Mouse (Mus musculus) limb, embryonic 15.5 days (tissue): ENCODE measurements around the gene Slfn14. TPM values are rescaled to one million over a fixed set of nuclear protein-coding genes. Genes with fewer than 3 reads are reported as not detected.
A peak's percentile ranks its signal among the peaks of the same experiment; 100 is the strongest.
"Not testable (repeated sequence)": the region's sequence is repeated elsewhere in the genome, so short reads cannot be mapped to it uniquely, and the experiment has no call there.

Experiments used
- ATAC-seq: fragments of 200-750 bp; cut with Nextera tagmentation; 2 replicates; pipeline ENCODE4 v1.8.0; 2017; ENCODE audit warnings: low read depth, moderate TSS enrichment; ENCODE audit not compliant: insufficient number of reproducible peaks, low FRiP score, low TSS enrichment
- H3K27ac ChIP-seq: fragments of 300-500 bp; sonication (generic); 2 replicates; pipeline ENCODE4 v1.5.1; 2015; ENCODE audit warnings: moderate library complexity, mild to moderate bottlenecking, inconsistent platforms
- H3K27me3 ChIP-seq: fragments of 300-500 bp; sonication (generic); 2 replicates; pipeline ENCODE4 v1.6.1; 2015; ENCODE audit warnings: inconsistent platforms
- H3K36me3 ChIP-seq: fragments of 300-500 bp; sonication (generic); 2 replicates; pipeline ENCODE4 v1.6.1; 2015; ENCODE audit warnings: inconsistent platforms
- H3K4me1 ChIP-seq: fragments of 300-500 bp; sonication (generic); 2 replicates; pipeline ENCODE4 v1.6.1; 2015; ENCODE audit warnings: inconsistent platforms
- H3K4me2 ChIP-seq: fragments of 300-500 bp; sonication (generic); 2 replicates; pipeline ENCODE4 v1.6.1; 2015; ENCODE audit warnings: mild to moderate bottlenecking, inconsistent platforms
- H3K4me3 ChIP-seq: fragments of 300-500 bp; sonication (generic); 2 replicates; pipeline ENCODE4 v1.5.1; 2015; ENCODE audit warnings: mild to moderate bottlenecking, inconsistent platforms
- H3K9ac ChIP-seq: fragments of 300-500 bp; sonication (generic); 2 replicates; pipeline ENCODE4 v1.6.1; 2015; ENCODE audit warnings: inconsistent platforms
- H3K9me3 ChIP-seq: fragments of 300-500 bp; sonication (generic); 2 replicates; pipeline ENCODE4 v1.6.1; 2016; ENCODE audit warnings: inconsistent platforms
- WGBS: fragments of 180-500 bp; shearing (Covaris S2); methylation state at CpG from one replicate; pipeline ENCODE4 v1.1.7; 2015; 5-methylcytosine and 5-hydroxymethylcytosine counted together
- polyA plus RNA-seq: library from polyadenylated mRNA; unstranded; fragments of >200 nt; fragmentation: Nextera tagmentation; extraction: Ambion mirVana; gene quantifications from 2 replicates; pipeline ENCODE4 v1.2.1, GENCODE M21; 2015

The Slfn14 gene
- polyA plus RNA-seq, result 0.10 and 0.18 TPM in 2 replicates

DNA sequence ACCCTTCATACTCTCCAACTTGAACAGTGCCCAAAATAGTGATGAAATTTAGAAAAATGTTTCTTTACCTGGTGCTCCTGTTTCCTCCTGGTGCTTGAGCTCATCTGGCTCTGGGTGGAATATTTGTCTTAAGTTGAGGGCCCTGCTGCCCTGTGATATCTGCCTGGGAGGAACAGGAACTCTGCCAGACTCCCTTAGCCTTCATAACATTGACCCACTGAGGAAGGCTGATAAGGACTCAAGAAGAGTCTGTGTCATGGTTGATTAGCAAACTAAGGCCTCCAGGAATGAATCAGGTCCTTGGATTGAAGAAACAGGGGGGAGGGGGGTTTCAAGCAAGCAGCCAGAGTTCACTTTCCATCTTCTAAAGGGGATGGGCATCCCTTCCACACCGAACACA is at the start of gene Slfn14:
Slfn14 (minus strand) TSS at position 161 of the 400 bp plus-strand sequence.
- H3K4me3 ChIP-seq, result no peak within 1 kb of the TSS
- no peak within 1 kb of the TSS for H3K27ac ChIP-seq
- WGBS, result 59% methylated on average over 1 of the region's 1 CpGs
- no peak for ATAC-seq
- no peaks in the 10 kb centered on the region for H3K9me3 ChIP-seq
- peaks cover 4% of the 10 kb centered on the region; the same call in 1 of the 2 replicates for H3K4me1 ChIP-seq
- H3K9ac ChIP-seq, result no peak within 1 kb of the TSS
- H3K4me2 ChIP-seq, result no peak within 1 kb of the TSS
- no peaks in the 10 kb centered on the region for H3K27me3 ChIP-seq
- no peaks in the 10 kb centered on the region for H3K36me3 ChIP-seq

DNA sequence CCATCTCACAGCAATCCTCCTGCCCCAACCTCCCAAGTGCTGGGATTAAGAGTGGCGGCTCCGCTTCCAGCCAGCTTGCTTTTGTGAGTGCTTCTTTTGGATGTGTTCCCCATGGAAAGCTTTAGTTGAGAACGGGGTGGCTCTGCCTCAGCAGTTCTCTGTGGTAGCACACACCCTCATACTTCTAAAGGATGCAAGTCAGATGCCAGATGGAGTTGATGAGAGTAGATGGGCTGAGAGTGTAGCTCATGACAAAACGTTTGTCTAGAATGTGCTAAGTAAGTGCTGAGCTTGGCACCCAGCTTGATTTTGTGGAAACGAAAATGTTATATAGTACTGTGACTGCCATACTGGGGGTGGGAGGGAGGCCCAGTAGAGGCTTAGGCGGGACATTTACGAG is 49.3 kb upstream of the Slfn14 start:
- ATAC-seq, result no peak
- no peak overlapping the region for H3K4me2 ChIP-seq
- no peaks in the 10 kb centered on the region for H3K27me3 ChIP-seq
- H3K36me3 ChIP-seq, result peaks cover 63% of the 10 kb centered on the region
- H3K4me1 ChIP-seq, result no peaks in the 10 kb centered on the region
- no peak overlapping the region for H3K9ac ChIP-seq
- no peak overlapping the region for H3K4me3 ChIP-seq
- WGBS, result 84% methylated on average over 7 of the region's 7 CpGs
- H3K9me3 ChIP-seq, result no peaks in the 10 kb centered on the region
- H3K27ac ChIP-seq, result no peak overlapping the region

DNA sequence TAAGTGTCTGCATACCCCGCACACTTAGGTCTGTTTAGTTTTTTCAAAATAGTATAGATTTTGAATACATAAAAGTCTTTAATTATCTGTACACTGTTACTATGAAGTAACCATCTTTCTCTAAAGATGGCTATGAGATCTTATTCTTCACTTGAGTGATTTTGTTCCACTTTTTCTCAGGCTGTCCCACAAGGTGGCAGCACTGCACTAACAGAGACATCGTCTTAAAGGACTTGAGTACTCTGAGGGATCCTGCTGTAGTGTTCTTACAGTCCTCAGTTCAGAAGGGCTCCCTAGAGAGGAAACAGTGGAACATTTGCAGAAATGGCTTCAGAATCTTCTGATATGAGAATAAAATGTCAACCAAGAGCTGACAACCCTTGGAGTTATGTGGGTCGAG is 40.9 kb upstream of the Slfn14 start:
- ATAC-seq, result no peak
- H3K4me3 ChIP-seq, result no peak overlapping the region
- 66% methylated on average over 3 of the region's 3 CpGs for WGBS
- no peak overlapping the region for H3K4me2 ChIP-seq
- H3K36me3 ChIP-seq, result peaks cover 63% of the 10 kb centered on the region
- H3K9ac ChIP-seq, result no peak overlapping the region
- H3K9me3 ChIP-seq, result no peaks in the 10 kb centered on the region
- no peaks in the 10 kb centered on the region for H3K4me1 ChIP-seq
- H3K27me3 ChIP-seq, result no peaks in the 10 kb centered on the region
- H3K27ac ChIP-seq, result no peak overlapping the region

DNA sequence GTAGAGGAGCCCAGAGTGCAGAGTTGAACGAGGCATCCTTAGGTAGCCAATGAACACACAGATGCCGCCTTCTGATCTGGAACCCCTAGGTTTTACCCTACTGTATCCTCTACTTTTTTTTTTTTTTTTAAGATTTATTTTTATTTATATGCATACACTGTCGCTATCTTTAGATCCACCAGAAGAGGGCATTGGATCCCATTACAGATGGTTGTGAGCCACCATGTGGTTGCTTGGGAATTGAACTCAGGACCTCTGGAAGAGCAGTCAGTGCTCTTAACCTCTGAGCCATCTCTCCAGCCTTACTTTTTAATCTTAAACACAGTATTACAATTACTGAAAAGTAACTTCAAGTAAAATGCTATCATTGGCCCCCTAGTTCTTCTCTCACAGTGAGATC is 40.2 kb upstream of the Slfn14 start:
- H3K36me3 ChIP-seq, result peaks cover 70% of the 10 kb centered on the region
- not testable (repeated sequence) for H3K9ac ChIP-seq
- WGBS, result 88% methylated on average over 3 of the region's 3 CpGs

DNA sequence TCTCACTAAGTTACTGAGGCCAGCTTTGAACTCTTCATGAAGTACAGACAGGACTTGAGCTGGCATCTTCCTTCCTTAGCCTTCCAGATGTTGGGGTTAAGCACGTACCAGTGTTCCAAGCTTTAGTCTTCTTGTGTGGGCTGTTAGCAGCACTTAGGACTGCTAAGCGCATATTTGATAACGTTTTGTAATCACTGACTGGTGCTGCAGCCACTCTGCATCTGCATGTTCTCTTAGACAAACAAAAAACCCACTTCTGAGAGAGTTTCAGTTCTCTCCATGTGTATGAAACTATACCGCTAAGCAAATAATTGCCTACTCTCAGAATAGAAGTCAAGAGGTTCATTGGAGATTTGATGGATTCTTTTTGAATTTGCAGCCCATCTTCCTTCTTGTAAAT is 32.5 kb upstream of the Slfn14 start:
- WGBS, result 88% methylated on average over 4 of the region's 4 CpGs
- no peak overlapping the region for H3K9ac ChIP-seq
- no peaks in the 10 kb centered on the region for H3K4me1 ChIP-seq
- H3K36me3 ChIP-seq, result peaks cover 44% of the 10 kb centered on the region
- H3K27me3 ChIP-seq, result no peaks in the 10 kb centered on the region
- no peak overlapping the region for H3K4me3 ChIP-seq
- no peak overlapping the region for H3K4me2 ChIP-seq
- H3K9me3 ChIP-seq, result no peaks in the 10 kb centered on the region
- H3K27ac ChIP-seq, result no peak overlapping the region
- no peak for ATAC-seq

More for the DNA sequence above, 40.2 kb upstream of the Slfn14 start:
- not testable (repeated sequence) for H3K4me2 ChIP-seq, H3K4me1 ChIP-seq, ATAC-seq, H3K4me3 ChIP-seq, H3K27me3 ChIP-seq, H3K27ac ChIP-seq, H3K9me3 ChIP-seq

DNA sequence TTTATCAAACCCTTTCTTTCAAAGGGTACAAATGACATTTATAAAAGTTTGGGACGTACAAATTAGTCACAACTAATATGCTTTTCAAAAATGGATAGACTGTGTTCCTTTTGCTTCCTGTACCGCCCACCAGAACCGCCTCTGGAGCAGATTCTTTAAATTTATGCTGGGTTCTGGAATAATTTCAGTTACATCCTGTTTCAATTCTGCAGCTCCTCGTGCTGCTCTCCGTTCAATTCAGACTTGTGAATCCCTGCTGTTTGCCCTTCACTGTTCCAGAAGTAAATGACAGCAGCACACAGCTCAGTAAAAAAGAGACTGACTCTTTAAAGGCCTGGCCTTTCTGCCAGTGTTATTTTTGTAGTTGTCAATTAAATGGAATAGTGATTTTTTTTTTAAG is 25.9 kb upstream of the Slfn14 start:
- no peak overlapping the region for H3K27ac ChIP-seq
- WGBS, result 69% methylated on average over 5 of the region's 5 CpGs
- no peak for ATAC-seq

DNA sequence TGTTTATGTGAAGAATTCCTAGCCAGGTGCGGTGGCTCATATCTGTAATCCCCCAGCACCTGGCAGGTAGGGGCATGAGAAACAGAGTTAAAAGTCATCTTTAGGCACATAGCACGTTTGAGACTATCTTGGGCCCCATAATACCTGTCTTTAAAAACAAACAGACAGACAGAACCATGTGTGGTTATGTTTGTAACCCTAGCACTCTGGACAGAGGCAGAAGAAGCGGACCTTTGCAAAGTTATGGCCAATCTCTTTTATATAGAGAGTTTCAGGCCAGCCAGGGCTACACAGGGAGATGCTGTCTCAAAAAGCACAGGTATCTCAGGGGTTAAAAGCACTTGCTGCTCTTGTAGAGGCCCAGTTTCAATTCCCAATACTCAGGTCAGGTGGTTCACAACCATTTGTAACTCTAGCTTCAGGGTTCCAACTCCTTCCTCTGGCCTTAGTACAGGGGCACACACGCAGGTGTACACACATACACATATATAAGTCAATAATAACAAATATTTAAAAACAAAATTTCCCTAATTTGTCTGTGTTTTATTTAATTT is 20.3 kb upstream of the Slfn14 start:
- Histone ChIP-seq H3K9ac (no peak overlapping the region), H3K9me3 (no peaks in the 10 kb centered on the region), H3K27me3 (no peaks in the 10 kb centered on the region), H3K27ac (no peak overlapping the region), H3K4me3 (no peak overlapping the region), H3K4me1 (peaks cover 13% of the 10 kb centered on the region), H3K36me3 (peaks cover 17% of the 10 kb centered on the region; the same call in 1 of the 2 replicates), H3K4me2 (no peak overlapping the region)
- no peak for ATAC-seq
- WGBS, result 63% methylated on average over 4 of the region's 4 CpGs

More for the DNA sequence above, 25.9 kb upstream of the Slfn14 start:
- no peak overlapping the region for H3K9ac ChIP-seq
- H3K36me3 ChIP-seq, result peaks cover 28% of the 10 kb centered on the region
- H3K4me3 ChIP-seq, result no peak overlapping the region
- H3K27me3 ChIP-seq, result no peaks in the 10 kb centered on the region
- H3K9me3 ChIP-seq, result no peaks in the 10 kb centered on the region
- no peaks in the 10 kb centered on the region for H3K4me1 ChIP-seq
- no peak overlapping the region for H3K4me2 ChIP-seq

DNA sequence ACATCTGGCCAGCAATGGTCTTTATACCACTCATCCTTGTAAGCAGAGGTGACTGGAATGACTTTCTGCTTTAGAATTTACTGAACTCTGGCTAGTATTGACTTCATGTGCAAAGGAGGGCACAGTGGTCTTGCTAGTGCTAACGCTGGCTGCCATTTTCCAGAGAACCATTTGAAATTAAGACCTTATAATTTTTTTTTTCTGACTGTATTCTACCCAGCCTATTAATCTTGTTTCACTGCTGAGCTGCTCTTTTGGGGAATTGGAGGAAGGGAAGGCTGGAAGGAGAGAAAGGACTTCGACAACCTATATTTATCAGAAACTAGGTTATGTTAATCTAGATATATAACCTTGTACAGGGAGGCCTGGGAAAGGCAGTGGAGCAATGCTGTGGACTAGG is 18.0 kb upstream of the Slfn14 start:
- Histone ChIP-seq H3K4me2 (no peak overlapping the region), H3K27me3 (no peaks in the 10 kb centered on the region), H3K4me3 (no peak overlapping the region; the same call in 1 of the 2 replicates), H3K27ac (no peak overlapping the region), H3K9ac (no peak overlapping the region), H3K36me3 (0 out of 2 replicates have a peak, but pooled peaks cover 12% of the 10 kb centered on the region), H3K9me3 (no peaks in the 10 kb centered on the region), H3K4me1 (peaks cover 13% of the 10 kb centered on the region)
- no peak for ATAC-seq
- 76% methylated on average over 2 of the region's 2 CpGs for WGBS

DNA sequence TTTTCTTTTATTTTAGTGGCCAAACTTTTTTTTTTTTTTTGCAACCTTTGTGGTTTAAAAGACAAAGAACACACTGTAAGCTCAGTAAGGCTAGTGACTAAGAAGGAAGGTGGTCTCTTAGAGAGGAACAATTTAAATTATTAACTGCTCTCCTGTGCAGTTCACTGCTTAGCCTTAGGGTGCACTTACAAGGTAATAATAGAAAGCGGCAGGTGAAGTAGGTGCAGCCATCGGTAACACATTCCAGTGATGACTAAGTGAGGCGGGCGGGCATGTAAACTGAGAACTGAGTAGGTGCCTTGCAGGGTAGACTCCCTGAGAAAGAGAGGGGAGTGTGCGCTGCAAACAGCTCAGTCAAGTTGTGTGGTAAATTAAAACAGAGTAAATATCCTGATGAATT is 17.2 kb upstream of the Slfn14 start:
- peaks cover 13% of the 10 kb centered on the region for H3K4me1 ChIP-seq
- peak overlapping the region; percentile 63 for H3K4me2 ChIP-seq
- 0 out of 2 replicates have a peak, but pooled peaks cover 9% of the 10 kb centered on the region for H3K36me3 ChIP-seq
- no peak for ATAC-seq
- no peaks in the 10 kb centered on the region for H3K27me3 ChIP-seq
- H3K27ac ChIP-seq, result no peak overlapping the region
- H3K9ac ChIP-seq, result no peak overlapping the region
- WGBS, result 19% methylated on average over 5 of the region's 5 CpGs
- no peaks in the 10 kb centered on the region for H3K9me3 ChIP-seq
- peak overlapping the region; percentile 88 for H3K4me3 ChIP-seq

DNA sequence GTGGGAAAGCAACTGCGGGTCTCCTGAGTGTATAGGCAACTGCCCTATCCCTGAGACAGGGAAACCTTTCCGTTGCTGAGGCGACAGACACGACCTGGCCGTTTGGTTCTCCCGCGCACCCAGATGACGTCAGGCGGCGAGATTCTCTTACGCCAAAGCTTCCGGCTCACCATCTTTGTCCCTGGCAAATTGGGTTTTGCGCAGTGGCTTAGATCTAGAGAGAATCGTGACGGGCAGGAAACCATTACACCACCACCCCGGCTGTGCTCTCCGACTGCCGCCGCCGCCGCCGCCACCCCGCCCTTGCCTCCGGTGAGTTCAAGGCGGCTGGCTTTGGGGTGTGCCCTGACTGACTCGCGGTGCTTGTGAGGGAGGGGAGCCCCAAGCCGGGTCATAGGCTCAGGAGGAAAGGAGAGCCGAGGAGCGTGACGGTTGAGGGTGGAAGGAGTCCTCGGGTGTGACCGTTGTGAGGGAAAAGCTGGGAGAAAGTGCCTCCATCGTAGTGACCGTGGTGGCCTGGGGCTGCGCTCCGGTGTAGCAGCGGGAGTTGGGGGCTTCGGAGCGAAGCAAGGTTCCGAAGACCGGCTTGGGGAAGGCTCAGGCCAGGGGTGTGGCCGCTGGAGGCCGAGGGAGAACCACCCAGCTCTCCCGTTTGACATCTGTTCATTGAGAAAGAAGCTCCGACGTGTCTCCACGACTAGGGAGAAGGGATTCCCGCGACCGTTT is 16.2 kb upstream of the Slfn14 start, which contains the start of gene Pex12:
Pex12 (minus strand) TSS at position 61 of the 726 bp plus-strand sequence.
- under 1% methylated on average over 51 of the region's 51 CpGs for WGBS
- Histone ChIP-seq H3K4me2 (peak within 1 kb of the TSS; percentile 63), H3K27ac (peak within 1 kb of the TSS; percentile 93), H3K9ac (peak within 1 kb of the TSS; percentile 88), H3K36me3 (no peaks in the 10 kb centered on the region), H3K4me3 (peak within 1 kb of the TSS; percentile 88), H3K4me1 (peaks cover 20% of the 10 kb centered on the region), H3K9me3 (no peaks in the 10 kb centered on the region), H3K27me3 (no peaks in the 10 kb centered on the region)
- peak; percentile 77 for ATAC-seq

DNA sequence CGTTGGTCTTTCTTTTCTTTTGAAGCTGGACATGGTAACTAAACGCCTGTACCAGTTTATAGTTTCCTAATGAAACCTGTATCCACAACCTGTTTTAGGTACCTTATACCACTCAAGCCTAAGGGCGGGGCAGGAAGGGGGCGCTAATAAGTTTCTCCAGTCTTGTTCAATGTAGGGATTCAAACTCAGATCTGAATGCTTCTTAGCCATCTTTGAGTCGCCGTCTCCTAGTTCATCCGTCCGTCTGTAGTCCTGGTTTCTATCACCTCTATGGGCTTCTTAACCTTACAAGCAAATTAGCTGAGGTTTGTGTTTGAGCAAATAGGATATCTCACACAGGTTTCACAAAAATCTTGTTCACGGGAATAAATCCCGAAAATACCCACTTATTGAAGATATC is 15.6 kb upstream of the Slfn14 start:
- Histone ChIP-seq H3K27me3 (no peaks in the 10 kb centered on the region), H3K4me2 (peak overlapping the region; percentile 63), H3K27ac (peak overlapping the region; percentile 93), H3K4me1 (peaks cover 26% of the 10 kb centered on the region), H3K9me3 (no peaks in the 10 kb centered on the region), H3K9ac (peak overlapping the region; percentile 88; the same call in 1 of the 2 replicates), H3K4me3 (peak overlapping the region; percentile 88), H3K36me3 (0 out of 2 replicates have a peak, but pooled peaks cover 3% of the 10 kb centered on the region)
- no peak for ATAC-seq
- whole genome bisulfite sequencing, result 6% methylated on average over 10 of the region's 10 CpGs

DNA sequence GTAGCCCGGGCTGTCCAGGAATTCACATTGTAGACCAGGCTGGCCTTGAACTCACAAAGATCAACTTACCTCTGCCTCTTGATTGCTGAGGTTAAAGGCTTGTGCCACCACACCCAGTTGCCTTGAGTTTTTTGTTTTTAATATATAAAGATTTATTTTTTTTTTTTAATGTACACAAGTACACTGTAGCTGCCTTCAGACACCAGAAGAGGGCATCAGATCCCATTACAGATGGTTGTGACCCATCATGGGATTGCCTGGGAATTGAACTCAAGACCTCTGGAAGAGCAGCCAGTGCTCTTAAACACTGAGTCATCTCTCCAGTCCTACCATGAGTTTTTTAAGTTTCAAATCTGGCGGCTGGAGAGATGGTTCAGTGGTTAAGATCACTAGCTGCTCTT is 14.9 kb upstream of the Slfn14 start:
- H3K36me3 ChIP-seq, result peaks cover 8% of the 10 kb centered on the region; the same call in 1 of the 2 replicates
- H3K4me2 ChIP-seq, result no peak overlapping the region
- no peak overlapping the region for H3K4me3 ChIP-seq
- H3K4me1 ChIP-seq, result peaks cover 31% of the 10 kb centered on the region
- H3K9me3 ChIP-seq, result no peaks in the 10 kb centered on the region
- no peaks in the 10 kb centered on the region for H3K27me3 ChIP-seq
- ATAC-seq, result no peak
- 69% methylated on average over 2 of the region's 2 CpGs for whole genome bisulfite sequencing
- no peak overlapping the region for H3K9ac ChIP-seq
- no peak overlapping the region for H3K27ac ChIP-seq
